Mouse (Mus musculus) forebrain, postnatal 0 days (tissue): ENCODE data around the gene Gprc5b. TPM values are rescaled to one million over a fixed set of nuclear protein-coding genes. Genes with fewer than 3 reads are reported as not detected.

Experiments
- ATAC-seq: fragments of 200-750 bp; cut with Nextera tagmentation; 2 replicates; pipeline ENCODE4 v1.8.0; 2017; ENCODE audit warnings: mild to moderate bottlenecking, moderate library complexity
- DNase-seq: peaks from one replicate; pipeline ENCODE4 v3.0.0-alpha.2; 2015
- H3K27ac ChIP-seq: fragments of 300-500 bp; sonication (generic); 2 replicates; pipeline ENCODE4 v1.5.1; 2014; ENCODE audit warnings: low read depth, mild to moderate bottlenecking, antibody characterized with exemption, low read length, moderate library complexity, mixed read lengths
- H3K27me3 ChIP-seq: fragments of 300-500 bp; sonication (generic); 2 replicates; pipeline ENCODE4 v1.6.1; 2014; ENCODE audit warnings: mild to moderate bottlenecking, low read length, mixed read lengths; ENCODE audit not compliant: insufficient read depth
- H3K36me3 ChIP-seq: fragments of 300-500 bp; sonication (generic); 2 replicates; pipeline ENCODE4 v1.6.1; 2014; ENCODE audit warnings: mild to moderate bottlenecking, moderate library complexity; ENCODE audit not compliant: insufficient read depth
- H3K4me1 ChIP-seq: fragments of 300-500 bp; sonication (generic); 2 replicates; pipeline ENCODE4 v1.6.1; 2014; ENCODE audit warnings: antibody characterized with exemption; ENCODE audit not compliant: insufficient read depth
- H3K4me2 ChIP-seq: fragments of 300-500 bp; sonication (generic); 2 replicates; pipeline ENCODE4 v1.6.1; 2014; ENCODE audit warnings: low read depth, mild to moderate bottlenecking, moderate library complexity
- H3K4me3 ChIP-seq: fragments of 300-500 bp; sonication (generic); 2 replicates; pipeline ENCODE4 v1.5.1; 2014; ENCODE audit warnings: low read depth, low read length, mixed read lengths
- H3K9ac ChIP-seq: fragments of 300-500 bp; sonication (generic); 2 replicates; pipeline ENCODE4 v1.6.1; 2014; ENCODE audit warnings: mild to moderate bottlenecking
- H3K9me3 ChIP-seq: fragments of 300-500 bp; sonication (generic); 2 replicates; pipeline ENCODE4 v1.6.1; 2016; ENCODE audit warnings: low read length
- CTCF ChIP-seq: sonication (generic); IDR thresholded peaks from 2 replicates; pipeline ENCODE4 v1.5.1; 2016; ENCODE audit warnings: antibody characterized with exemption, control low read depth, low read depth
- WGBS: fragments of 180-500 bp; shearing (Covaris S2); extraction: QIAGEN DNeasy Blood & Tissue Kit; methylation state at CpG from one replicate; pipeline ENCODE4 v1.1.7; 2014; 5-methylcytosine and 5-hydroxymethylcytosine counted together
- polyA plus RNA-seq: library from polyadenylated mRNA; unstranded; fragments of >200 nt; fragmentation: Nextera tagmentation; extraction: Ambion mirVana; gene quantifications from 2 replicates; pipeline ENCODE4 v1.2.1, GENCODE M21; 2015
- total RNA-seq: library from RNA; depleted of rRNA; stranded (reverse); fragments of >200 nt; gene quantifications from 2 replicates; pipeline ENCODE4 v1.2.3, GENCODE M21; 2014

Gene Gprc5b
- total and polyA plus RNA-seq, 2 experiments from 2014 or later = 6.9 to 34.0 TPM

DNA sequence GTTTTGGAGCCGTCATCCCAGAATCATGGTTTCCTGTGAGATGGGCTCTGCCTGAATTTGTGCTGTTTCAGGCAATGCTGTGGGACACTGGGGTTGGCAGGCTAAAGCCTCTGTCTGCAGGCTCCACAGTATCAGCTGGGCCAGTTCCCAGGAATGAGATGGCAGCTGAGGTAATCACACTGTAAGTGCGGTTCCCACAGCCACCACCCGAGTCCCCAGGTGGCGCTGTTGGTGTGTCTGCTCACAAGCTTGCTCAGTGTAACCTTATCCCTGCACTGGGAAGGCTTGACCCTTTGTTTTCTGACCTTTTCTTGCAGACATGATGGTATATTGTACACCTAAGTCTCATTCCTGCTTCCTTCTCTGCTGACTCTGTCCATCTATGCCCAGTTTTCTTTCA lies 24.5 kb upstream of the Gprc5b start:
- Histone ChIP-seq H3K27me3 (no peaks in the 10 kb centered on the region), H3K4me2 (no peak overlapping the region), H3K9me3 (no peaks in the 10 kb centered on the region), H3K27ac (no peak overlapping the region), H3K4me1 (no peaks in the 10 kb centered on the region), H3K4me3 (no peak overlapping the region), H3K36me3 (no peaks in the 10 kb centered on the region), H3K9ac (no peak overlapping the region)
- DNase-seq (peak; percentile 72), ATAC-seq (peak; percentile 78)
- 13% methylated on average over 4 of the region's 4 CpGs for WGBS
- TF ChIP-seq CTCF = peak; percentile 82

DNA sequence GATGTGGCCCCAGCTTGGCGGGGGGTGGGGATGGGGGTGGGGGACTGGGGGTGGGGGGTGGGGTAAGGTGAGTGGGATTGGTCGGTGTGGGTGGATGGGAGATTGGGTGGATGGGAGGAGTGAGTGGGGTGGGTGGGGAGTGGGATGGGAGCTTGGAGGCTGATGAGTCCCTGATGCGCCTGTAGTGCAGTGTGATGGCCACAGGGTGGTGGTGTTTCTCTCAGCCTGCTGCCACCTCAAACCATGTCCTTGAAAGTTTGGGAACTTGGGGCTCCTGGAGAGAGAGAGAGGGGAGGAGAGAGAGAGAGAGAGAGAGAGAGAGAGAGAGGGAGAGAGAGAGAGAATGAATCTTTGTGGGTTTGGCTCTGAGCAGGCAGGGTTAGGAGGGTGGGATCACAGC lies 20.7 kb upstream of the Gprc5b start:
- H3K4me1 ChIP-seq = no peaks in the 10 kb centered on the region
- H3K36me3 ChIP-seq = no peaks in the 10 kb centered on the region
- WGBS = 0% methylated on average over 3 of the region's 3 CpGs
- H3K27me3 ChIP-seq = no peaks in the 10 kb centered on the region
- no peak overlapping the region for H3K9ac ChIP-seq
- ATAC-seq (peak; percentile 55), DNase-seq (peak; percentile 73)
- peak; percentile 79 for TF ChIP-seq CTCF
- no peaks in the 10 kb centered on the region for H3K9me3 ChIP-seq
- H3K4me3 ChIP-seq = no peak overlapping the region
- H3K27ac ChIP-seq = no peak overlapping the region
- H3K4me2 ChIP-seq = no peak overlapping the region

DNA sequence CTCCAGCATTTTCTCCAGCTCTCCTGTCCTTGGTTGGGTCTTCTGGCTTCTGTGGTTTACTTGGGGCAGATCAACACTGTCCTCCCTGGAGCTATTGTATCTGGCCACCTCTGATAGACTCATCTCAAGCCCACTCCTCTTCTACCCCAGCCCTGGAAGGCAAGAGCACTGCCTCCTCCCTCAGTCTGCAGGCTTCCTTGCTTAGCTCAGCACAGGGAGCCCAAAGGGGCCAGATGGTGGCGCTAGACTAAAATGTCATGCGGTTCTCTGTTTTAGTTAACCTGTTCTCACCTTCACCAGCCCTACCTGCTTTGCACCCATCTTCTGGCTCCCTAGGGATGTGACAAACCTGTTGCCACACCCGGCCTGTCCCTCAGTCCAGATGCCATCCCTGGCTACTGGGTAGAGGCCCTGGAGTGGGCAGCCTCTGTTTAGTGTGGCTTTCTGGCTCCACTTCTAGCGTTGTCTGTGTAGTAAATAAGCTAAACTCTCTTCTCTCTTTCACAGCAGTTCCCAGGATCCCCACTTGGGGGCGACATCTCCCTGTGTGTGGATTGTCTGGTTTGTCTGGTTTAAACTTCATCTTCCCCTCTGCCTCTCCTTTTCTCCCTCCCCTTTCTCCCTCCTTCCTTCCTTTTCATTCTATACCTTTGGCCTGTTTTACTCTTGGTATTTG lies 16.0 kb upstream of the Gprc5b start:
- no peaks in the 10 kb centered on the region for H3K36me3 ChIP-seq
- ATAC-seq (peak; percentile 71), DNase-seq (peak; percentile 91)
- no peak overlapping the region for H3K4me3 ChIP-seq
- WGBS = 21% methylated on average over 5 of the region's 5 CpGs
- H3K4me2 ChIP-seq = no peak overlapping the region
- no peaks in the 10 kb centered on the region for H3K4me1 ChIP-seq
- H3K27me3 ChIP-seq = no peaks in the 10 kb centered on the region
- no peaks in the 10 kb centered on the region for H3K9me3 ChIP-seq
- no peak overlapping the region for H3K27ac ChIP-seq
- TF ChIP-seq CTCF = peak; percentile 95
- H3K9ac ChIP-seq = no peak overlapping the region

DNA sequence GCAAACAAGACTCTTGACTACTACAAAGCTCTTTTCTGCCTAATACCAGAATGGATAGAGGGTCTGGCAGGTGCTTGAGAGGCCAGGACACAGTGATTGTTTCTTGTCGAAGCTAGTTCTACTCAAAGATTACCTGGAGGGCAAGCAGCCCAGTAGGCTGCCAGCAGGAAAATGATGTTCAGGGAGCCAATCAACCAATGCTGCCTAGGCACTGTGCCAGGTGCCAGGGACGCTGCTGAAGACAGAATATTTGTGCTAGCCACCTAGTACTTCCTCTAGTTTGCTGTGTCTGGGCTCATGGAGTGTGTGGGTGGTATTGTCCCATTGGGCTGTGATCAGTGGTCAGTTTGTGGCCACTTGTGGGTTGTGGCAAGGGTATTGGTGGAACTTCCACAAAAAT lies 7.5 kb upstream of the Gprc5b start:
- no peak overlapping the region for H3K4me2 ChIP-seq
- no peaks in the 10 kb centered on the region for H3K27me3 ChIP-seq
- no peak for TF ChIP-seq CTCF
- 34% methylated on average over 2 of the region's 2 CpGs for WGBS
- ATAC-seq (no peak), DNase-seq (no peak)
- H3K27ac ChIP-seq = no peak overlapping the region
- H3K4me3 ChIP-seq = no peak overlapping the region
- H3K36me3 ChIP-seq = no peaks in the 10 kb centered on the region
- H3K4me1 ChIP-seq = no peaks in the 10 kb centered on the region
- no peak overlapping the region for H3K9ac ChIP-seq
- H3K9me3 ChIP-seq = no peaks in the 10 kb centered on the region

DNA sequence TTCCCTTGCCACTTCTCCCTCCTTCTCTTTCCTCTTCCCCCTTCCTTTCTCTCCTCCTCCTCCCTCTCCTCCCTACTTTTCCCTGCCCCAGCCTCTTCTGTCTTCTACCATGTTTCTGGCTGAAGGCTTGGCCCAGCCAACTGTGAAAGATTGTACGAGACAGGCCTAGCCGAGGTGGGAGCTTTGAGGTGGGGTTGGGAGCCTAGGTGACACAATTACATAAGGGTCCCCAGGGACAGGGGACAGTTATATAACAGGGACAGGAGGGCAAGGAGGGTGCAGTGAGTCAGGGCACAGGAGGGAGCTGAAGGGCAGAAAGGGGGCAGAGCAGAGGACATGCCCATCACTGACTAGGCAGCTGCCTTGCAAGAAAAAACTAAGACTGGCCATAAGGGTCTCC lies 7.0 kb upstream of the Gprc5b start:
- no peak for TF ChIP-seq CTCF
- DNase-seq (no peak), ATAC-seq (no peak)
- Histone ChIP-seq H3K4me2 (no peak overlapping the region), H3K36me3 (no peaks in the 10 kb centered on the region), H3K27ac (no peak overlapping the region), H3K9me3 (no peaks in the 10 kb centered on the region), H3K4me3 (no peak overlapping the region), H3K27me3 (no peaks in the 10 kb centered on the region), H3K4me1 (no peaks in the 10 kb centered on the region), H3K9ac (no peak overlapping the region)
- WGBS = 59% methylated on average over 2 of the region's 2 CpGs

DNA sequence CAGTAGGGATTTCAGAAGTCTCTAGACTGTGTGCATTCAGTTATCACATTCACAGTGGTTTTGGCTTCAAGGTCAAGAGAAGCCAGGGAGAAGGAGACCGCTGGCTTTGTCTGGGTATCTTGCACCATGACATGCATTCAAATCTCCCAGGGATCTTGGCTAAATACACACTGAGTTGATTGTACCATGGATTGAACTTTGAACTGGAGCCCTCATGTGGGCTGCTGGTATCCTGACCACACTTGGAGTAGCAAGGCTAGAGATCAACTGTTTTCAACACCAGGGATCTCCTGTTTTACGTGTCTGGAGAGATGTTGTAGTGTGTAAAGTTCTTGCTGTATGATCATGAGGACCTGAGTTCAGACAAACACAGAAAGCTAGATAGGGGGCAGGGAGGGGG lies 4.8 kb upstream of the Gprc5b start:
- Histone ChIP-seq H3K36me3 (no peaks in the 10 kb centered on the region), H3K4me2 (no peak overlapping the region), H3K4me3 (no peak overlapping the region), H3K27ac (no peak overlapping the region), H3K9ac (no peak overlapping the region), H3K4me1 (peaks cover 6% of the 10 kb centered on the region; the same call in 1 of the 2 replicates), H3K27me3 (no peaks in the 10 kb centered on the region), H3K9me3 (no peaks in the 10 kb centered on the region)
- WGBS = 87% methylated on average over 2 of the region's 2 CpGs
- DNase-seq (no peak), ATAC-seq (no peak)
- TF ChIP-seq CTCF = no peak

DNA sequence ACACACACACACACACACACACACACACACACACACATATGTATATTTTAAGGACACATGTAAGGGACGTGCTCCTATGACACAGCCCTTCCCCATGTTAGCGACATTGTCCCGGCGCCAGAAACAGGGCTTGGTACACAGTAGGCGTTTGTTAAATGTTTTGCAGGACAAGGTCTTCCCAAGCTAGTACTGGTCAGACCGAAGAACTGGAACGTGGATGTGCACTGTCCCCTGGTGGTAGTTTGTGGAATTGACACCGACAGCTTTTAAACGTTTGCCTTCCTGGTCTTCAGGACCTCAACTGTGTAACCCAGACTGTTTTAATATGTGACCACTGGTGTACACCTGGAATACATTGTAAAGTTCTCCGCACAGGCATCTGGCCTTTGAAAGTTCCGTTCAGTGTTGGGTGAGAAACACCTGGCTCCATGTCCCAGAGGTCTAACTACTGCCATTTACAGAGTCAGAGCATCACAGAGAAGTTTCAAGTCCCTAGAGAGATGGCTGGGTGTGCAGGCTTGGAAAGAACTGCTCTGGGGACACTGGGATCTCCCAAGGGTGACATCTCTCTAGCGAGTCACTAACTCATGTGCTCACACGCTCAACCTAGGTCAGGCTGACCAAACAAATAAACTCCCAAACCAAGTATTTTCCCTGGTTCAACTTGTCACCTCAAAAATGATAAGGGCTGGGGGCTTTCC lies 1.3 kb upstream of the Gprc5b start:
- Histone ChIP-seq H3K27me3 (no peaks in the 10 kb centered on the region), H3K4me2 (peak overlapping the region; percentile 69), H3K9ac (no peak overlapping the region), H3K36me3 (no peaks in the 10 kb centered on the region), H3K9me3 (no peaks in the 10 kb centered on the region), H3K4me1 (peaks cover 31% of the 10 kb centered on the region), H3K4me3 (no peak overlapping the region), H3K27ac (no peak overlapping the region)
- peak; percentile 100 for TF ChIP-seq CTCF
- ATAC-seq (peak; percentile 38), DNase-seq (peak; percentile 89)
- 8% methylated on average over 13 of the region's 13 CpGs for WGBS
